Mouse (Mus musculus) kidney, adult 2 months (tissue): ENCODE data around the gene Tpsb2. TPM values are rescaled to one million over a fixed set of nuclear protein-coding genes. Genes with fewer than 3 reads are reported as not detected.

Experiments
- DNase-seq: peaks from one replicate; pipeline ENCODE4 v3.0.0; 2021
- H3K27ac ChIP-seq: fragments of 200-500 bp; 2 replicates; pipeline ENCODE4 v1.5.1; 2012; ENCODE audit warnings: low read depth, low read length, control low read depth, inconsistent platforms; ENCODE audit not compliant: insufficient read depth
- H3K27me3 ChIP-seq: fragments of 200-500 bp; replicated peaks from 2 replicates; pipeline ENCODE4 v1.6.1; 2012; ENCODE audit warnings: mild to moderate bottlenecking, moderate library complexity, low read length, inconsistent platforms; ENCODE audit not compliant: control insufficient read depth, insufficient read depth
- H3K36me3 ChIP-seq: fragments of 200-500 bp; 2 replicates; pipeline ENCODE4 v1.6.1; 2012; ENCODE audit warnings: mild to moderate bottlenecking, moderate library complexity, low read length, inconsistent platforms; ENCODE audit not compliant: control insufficient read depth, insufficient read depth
- H3K4me1 ChIP-seq: fragments of 200-500 bp; 2 replicates; pipeline ENCODE4 v1.6.1; 2011; ENCODE audit warnings: low read length; ENCODE audit not compliant: control insufficient read depth, insufficient read depth
- H3K4me3 ChIP-seq: fragments of 200-500 bp; 2 replicates; pipeline ENCODE4 v1.5.1; 2011; ENCODE audit warnings: mild to moderate bottlenecking, low read depth, low read length, control low read depth; ENCODE audit not compliant: insufficient read depth
- CTCF ChIP-seq: fragments of 200-500 bp; conservative IDR thresholded peaks from 2 replicates; pipeline ENCODE4 v1.5.1; 2011; ENCODE audit warnings: low read depth, mild to moderate bottlenecking, control low read depth, low read length, moderate library complexity, mixed read lengths; ENCODE audit not compliant: insufficient read depth, insufficient read length
- POLR2A ChIP-seq: fragments of 200-500 bp; IDR thresholded peaks from one replicate; pipeline ENCODE4 v1.6.1; 2011; ENCODE audit warnings: low read depth, low read length, control low read depth
- WGBS: fragments of 180-500 bp; shearing (Covaris S2); methylation state at CpG from one replicate; pipeline ENCODE4 v1.1.7; 2018; 5-methylcytosine and 5-hydroxymethylcytosine counted together
- polyA plus RNA-seq: library from polyadenylated mRNA; depleted of rRNA; stranded (reverse); fragments of >200 nt; gene quantifications from 2 replicates; pipeline ENCODE4 v1.2.3, GENCODE M21; 2012

Tpsb2 gene
- polyA plus RNA-seq, 1 experiment, result 2.4 TPM

- Histone ChIP-seq H3K36me3 (no peaks in the 10 kb centered on the region), H3K4me1 (no peaks in the 10 kb centered on the region), H3K4me3 (no peak overlapping the region), H3K27ac (no peak overlapping the region), H3K27me3 (no peaks in the 10 kb centered on the region)
- WGBS, result 84% methylated on average over 6 of the region's 6 CpGs
- TF ChIP-seq POLR2A (no peak), CTCF (no peak)
- DNase-seq, result no peak
Observed at GRCm38 (mm10) chr17:25340003-25340402, 26.1 kb upstream of the Tpsb2 start.

- Histone ChIP-seq H3K27me3 (no peaks in the 10 kb centered on the region), H3K27ac (no peak overlapping the region), H3K4me3 (no peak overlapping the region), H3K36me3 (no peaks in the 10 kb centered on the region), H3K4me1 (no peaks in the 10 kb centered on the region)
- TF ChIP-seq CTCF (no peak), POLR2A (no peak)
- DNase-seq, result peak; percentile 47
- 27% methylated on average over 3 of the region's 3 CpGs for WGBS
Observed at GRCm38 (mm10) chr17:25341490-25341889, 24.6 kb upstream of the Tpsb2 start.

- Histone ChIP-seq H3K27ac (no peak within 1 kb of the TSS), H3K4me1 (no peaks in the 10 kb centered on the region), H3K4me3 (no peak within 1 kb of the TSS), H3K36me3 (no peaks in the 10 kb centered on the region), H3K27me3 (no peaks in the 10 kb centered on the region)
- DNase-seq, result no peak
- no peak for TF ChIP-seq POLR2A
- TF ChIP-seq CTCF, result no peak
- 74% methylated on average over 4 of the region's 4 CpGs for WGBS
Observed at GRCm38 (mm10) chr17:25345462-25345861, 20.6 kb upstream of the Tpsb2 start, which contains the start of gene Tpsab1. TSS of gene Tpsab1 (minus strand) at chr17:25345562.

- TF ChIP-seq CTCF, result no peak
- TF ChIP-seq POLR2A, result no peak
- DNase-seq, result no peak
- 63% methylated on average over 2 of the region's 2 CpGs for WGBS
- no peak overlapping the region for H3K4me3 ChIP-seq
- H3K27me3 ChIP-seq, result no peaks in the 10 kb centered on the region
- H3K27ac ChIP-seq, result no peak overlapping the region
- no peaks in the 10 kb centered on the region for H3K36me3 ChIP-seq
- H3K4me1 ChIP-seq, result no peaks in the 10 kb centered on the region
Observed at GRCm38 (mm10) chr17:25361291-25361690, 4.8 kb upstream of the Tpsb2 start.

- no peak overlapping the region for H3K4me3 ChIP-seq
Observed at GRCm38 (mm10) chr17:25363726-25364125, 2.4 kb upstream of the Tpsb2 start.

GRCm38 (mm10) chr17:25368973-25369372 lies 2.9 kb downstream of the Tpsb2 start, which contains the start of gene Tpsg1:
TSS of gene Tpsg1 (plus strand) at chr17:25369273.
- DNase-seq, result no peak
- Histone ChIP-seq H3K27me3 (no peaks in the 10 kb centered on the region), H3K4me1 (no peaks in the 10 kb centered on the region), H3K27ac (no peak within 1 kb of the TSS), H3K4me3 (no peak within 1 kb of the TSS), H3K36me3 (no peaks in the 10 kb centered on the region)
- no peak for TF ChIP-seq CTCF
- no peak for TF ChIP-seq POLR2A
- whole genome bisulfite sequencing, result 77% methylated on average over 3 of the region's 3 CpGs

More at GRCm38 (mm10) chr17:25363726-25364125, 2.4 kb upstream of the Tpsb2 start:
- no peak overlapping the region for H3K27ac ChIP-seq
- DNase-seq, result peak; percentile 50
- no peaks in the 10 kb centered on the region for H3K36me3 ChIP-seq
- H3K27me3 ChIP-seq, result no peaks in the 10 kb centered on the region
- WGBS, result 4% methylated on average over 1 of the region's 1 CpGs
- TF ChIP-seq CTCF (peak; percentile 86), POLR2A (no peak)
- no peaks in the 10 kb centered on the region for H3K4me1 ChIP-seq

GRCm38 (mm10) chr17:25372491-25372890 lies 6.4 kb downstream of the Tpsb2 start:
- no peaks in the 10 kb centered on the region for H3K36me3 ChIP-seq
- H3K27ac ChIP-seq, result no peak overlapping the region
- DNase-seq, result no peak
- TF ChIP-seq POLR2A, result no peak
- no peak for TF ChIP-seq CTCF
- no peaks in the 10 kb centered on the region for H3K27me3 ChIP-seq
- WGBS, result 66% methylated on average over 8 of the region's 8 CpGs
- H3K4me1 ChIP-seq, result no peaks in the 10 kb centered on the region
- no peak overlapping the region for H3K4me3 ChIP-seq

GRCm38 (mm10) chr17:25374011-25374410 lies 7.9 kb downstream of the Tpsb2 start:
- Histone ChIP-seq H3K4me3 (no peak overlapping the region), H3K27ac (no peak overlapping the region), H3K4me1 (no peaks in the 10 kb centered on the region), H3K27me3 (no peaks in the 10 kb centered on the region), H3K36me3 (no peaks in the 10 kb centered on the region)
- no peak for DNase-seq
- TF ChIP-seq CTCF (no peak), POLR2A (no peak)
- 19% methylated on average over 9 of the region's 9 CpGs for WGBS
